Mouse (Mus musculus) lung, embryonic 14.5 days (tissue): ENCODE data around the gene Troap. TPM values are rescaled to one million over a fixed set of nuclear protein-coding genes. Genes with fewer than 3 reads are reported as not detected.
"Not testable (repeated sequence)": the region's sequence is repeated elsewhere in the genome, so short reads cannot be mapped to it uniquely, and the experiment has no call there.

Experiments used
- ATAC-seq: fragments of 200-750 bp; cut with Nextera tagmentation; 2 replicates; pipeline ENCODE4 v1.8.0; 2017; ENCODE audit warnings: mild to moderate bottlenecking, moderate TSS enrichment, moderate library complexity; ENCODE audit not compliant: insufficient read depth
- DNase-seq: peaks from one replicate; pipeline ENCODE4 v3.0.0-alpha.2; 2015
- H3K27ac ChIP-seq: fragments of 300-500 bp; sonication (generic); 2 replicates; pipeline ENCODE4 v1.5.1; 2014; ENCODE audit warnings: low read depth, mild to moderate bottlenecking, moderate library complexity
- H3K27me3 ChIP-seq: fragments of 300-500 bp; sonication (generic); 2 replicates; pipeline ENCODE4 v1.6.1; 2014; ENCODE audit warnings: low read length, control low read depth; ENCODE audit not compliant: insufficient read depth
- H3K36me3 ChIP-seq: fragments of 300-500 bp; sonication (generic); 2 replicates; pipeline ENCODE4 v1.6.1; 2014; ENCODE audit warnings: control low read depth; ENCODE audit not compliant: insufficient read depth
- H3K4me1 ChIP-seq: fragments of 300-500 bp; sonication (generic); 2 replicates; pipeline ENCODE4 v1.6.1; 2014; ENCODE audit warnings: antibody characterized with exemption, control low read depth; ENCODE audit not compliant: insufficient read depth
- H3K4me2 ChIP-seq: fragments of 300-500 bp; sonication (generic); 2 replicates; pipeline ENCODE4 v1.6.1; 2014; ENCODE audit warnings: mild to moderate bottlenecking
- H3K4me3 ChIP-seq: fragments of 300-500 bp; sonication (generic); 2 replicates; pipeline ENCODE4 v1.5.1; 2014; ENCODE audit warnings: low read depth, low read length
- H3K9ac ChIP-seq: fragments of 300-500 bp; sonication (generic); 2 replicates; pipeline ENCODE4 v1.6.1; 2014
- H3K9me3 ChIP-seq: fragments of 300-500 bp; sonication (generic); 2 replicates; pipeline ENCODE4 v1.6.1; 2016; ENCODE audit warnings: low read depth, low read length, control low read depth
- CTCF ChIP-seq: IDR thresholded peaks from 2 replicates; pipeline ENCODE4 v1.5.1; 2016; ENCODE audit warnings: antibody characterized with exemption, low read depth
- WGBS: fragments of 180-500 bp; shearing (Covaris S2); extraction: QIAGEN DNeasy Blood & Tissue Kit; methylation state at CpG from one replicate; pipeline ENCODE4 v1.1.7; 2014; 5-methylcytosine and 5-hydroxymethylcytosine counted together
- polyA plus RNA-seq: library from polyadenylated mRNA; unstranded; fragments of >200 nt; fragmentation: Nextera tagmentation; extraction: Ambion mirVana; gene quantifications from 2 replicates; pipeline ENCODE4 v1.2.1, GENCODE M21; 2014

Gene Troap
- polyA plus RNA-seq, 1 experiment from 2014 or later, result 35.1 TPM

DNA sequence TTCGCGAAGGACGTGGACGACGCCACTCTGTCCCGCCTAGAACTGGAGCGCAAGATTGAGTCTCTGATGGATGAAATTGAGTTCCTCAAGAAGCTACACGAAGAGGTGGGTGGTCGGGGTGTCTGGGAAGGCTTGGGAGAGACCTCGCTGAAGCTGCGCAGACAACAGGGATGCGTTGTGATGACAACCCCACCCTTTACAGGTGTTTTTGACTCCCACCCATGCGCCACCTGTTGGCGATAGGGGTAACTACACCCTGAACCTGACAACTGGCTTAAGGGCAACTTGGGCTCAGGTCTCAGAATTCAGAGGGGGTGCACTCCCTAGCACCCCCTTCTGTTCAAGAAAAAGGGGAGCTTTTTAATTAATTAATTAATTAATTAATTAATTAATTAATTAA is 18.0 kb upstream of the Troap start:
- Histone ChIP-seq H3K27me3 (peaks cover 62% of the 10 kb centered on the region), H3K9me3 (no peaks in the 10 kb centered on the region), H3K4me3 (peak overlapping the region; percentile 8; the same call in 1 of the 2 replicates), H3K4me2 (peak overlapping the region; percentile 63), H3K4me1 (0 out of 2 replicates have a peak, but pooled peaks cover 7% of the 10 kb centered on the region), H3K9ac (no peak overlapping the region), H3K36me3 (no peaks in the 10 kb centered on the region), H3K27ac (no peak overlapping the region)
- WGBS, result 6% methylated on average over 14 of the region's 14 CpGs
- ATAC-seq (no peak), DNase-seq (peak; percentile 55)
- peak; percentile 76 for TF ChIP-seq CTCF

DNA sequence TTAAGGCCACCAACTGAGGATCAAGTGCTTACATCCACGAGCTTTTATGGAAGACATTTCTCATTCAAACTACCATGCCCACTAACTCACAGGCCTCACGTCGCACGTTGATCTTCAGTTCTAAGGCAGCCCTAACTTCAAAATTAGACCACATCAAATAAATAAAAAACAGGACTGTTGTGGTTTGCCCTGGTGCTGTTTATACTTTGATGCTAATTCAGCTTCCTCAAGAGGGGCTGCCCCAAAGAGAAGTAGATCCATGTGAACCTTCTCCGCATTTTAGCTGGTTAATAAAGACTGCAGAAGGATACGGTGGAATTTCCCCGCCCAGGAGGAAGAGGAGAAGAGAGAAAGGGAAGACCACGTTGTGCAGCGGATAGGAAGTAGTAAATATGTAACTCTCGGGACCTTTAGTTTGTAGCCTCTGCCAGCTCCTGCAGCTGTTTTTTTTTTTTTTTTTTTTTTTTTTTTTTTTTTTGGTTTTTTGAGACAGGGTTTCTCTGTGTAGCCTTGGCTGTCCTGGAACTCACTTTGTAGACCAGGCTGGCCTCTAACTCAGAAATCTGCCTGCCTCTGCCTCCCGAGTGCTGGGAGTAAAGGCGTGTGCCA is 8.7 kb upstream of the Troap start:
- Histone ChIP-seq H3K4me2 (no peak overlapping the region), H3K9ac (no peak overlapping the region), H3K36me3 (no peaks in the 10 kb centered on the region), H3K9me3 (no peaks in the 10 kb centered on the region), H3K27me3 (no peaks in the 10 kb centered on the region), H3K4me3 (no peak overlapping the region), H3K27ac (no peak overlapping the region), H3K4me1 (no peaks in the 10 kb centered on the region)
- TF ChIP-seq CTCF, result no peak
- DNase-seq (no peak), ATAC-seq (no peak)
- 69% methylated on average over 12 of the region's 12 CpGs for WGBS

DNA sequence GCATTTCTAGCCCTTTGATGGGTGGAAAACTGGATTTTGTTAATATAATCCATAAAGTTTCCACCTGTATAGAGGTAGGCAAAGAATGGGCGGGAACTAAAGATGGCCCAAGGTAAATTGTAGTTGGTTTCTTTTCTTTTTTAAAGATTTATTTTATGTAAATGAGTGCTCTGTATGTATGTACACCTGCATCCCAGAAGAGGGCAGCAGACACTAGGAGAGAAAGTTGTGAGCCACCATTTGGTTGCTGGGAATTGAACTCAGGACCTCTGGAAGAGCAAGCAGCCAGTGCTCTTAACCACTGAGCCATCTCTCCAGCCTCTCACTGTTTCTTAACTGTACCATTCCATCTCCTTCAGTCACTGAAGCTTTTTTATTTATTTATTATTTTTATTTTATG is 2.4 kb upstream of the Troap start:
- no peak overlapping the region for H3K4me3 ChIP-seq
- WGBS, result 78% methylated on average over 1 of the region's 1 CpGs

DNA sequence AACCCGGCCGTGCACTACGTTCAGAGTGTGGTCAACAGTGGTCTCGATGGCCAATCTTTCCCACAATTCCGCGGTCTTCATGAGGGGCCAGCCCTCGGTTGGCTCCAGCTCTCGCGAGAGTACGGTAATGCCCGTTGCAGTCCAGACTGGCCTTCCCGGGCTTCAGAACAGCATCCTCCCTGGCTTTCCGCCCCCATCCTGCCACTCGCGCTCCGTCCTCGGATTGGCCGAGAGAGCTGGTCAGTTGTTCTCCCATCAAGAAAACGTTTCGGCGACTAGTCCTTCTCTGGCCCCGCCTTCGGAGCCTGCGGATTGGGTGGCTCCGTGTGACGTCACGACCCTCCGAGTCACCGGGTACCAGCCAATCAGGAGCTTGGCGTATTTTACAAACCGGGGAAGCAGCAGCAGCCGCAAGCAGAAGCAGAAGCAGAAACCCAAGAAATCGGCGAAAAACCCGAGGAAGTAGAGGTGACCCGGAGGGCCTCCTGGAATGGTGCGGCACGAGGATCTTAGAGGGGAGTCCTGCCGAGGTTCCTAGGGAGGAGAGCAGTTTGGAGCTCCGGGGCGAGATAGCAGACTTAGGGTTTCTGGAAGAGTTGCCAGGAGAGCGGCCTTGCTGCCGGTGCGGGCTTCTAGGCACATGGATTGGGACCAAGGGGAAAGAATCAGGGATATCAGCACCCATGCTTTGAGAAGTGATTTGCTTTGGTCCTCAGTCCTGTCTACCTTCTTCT is 392 bp downstream of the Troap start:
- no peak for TF ChIP-seq CTCF
- H3K4me3 ChIP-seq, result peak overlapping the region; percentile 53
- ATAC-seq (peak; percentile 99), DNase-seq (peak; percentile 100)
- WGBS, result under 1% methylated on average over 44 of the region's 44 CpGs
- H3K4me1 ChIP-seq, result peaks cover 6% of the 10 kb centered on the region
- H3K36me3 ChIP-seq, result peaks cover 29% of the 10 kb centered on the region
- H3K27ac ChIP-seq, result peak overlapping the region; percentile 97
- peak overlapping the region; percentile 87 for H3K4me2 ChIP-seq
- H3K27me3 ChIP-seq, result no peaks in the 10 kb centered on the region
- no peaks in the 10 kb centered on the region for H3K9me3 ChIP-seq
- H3K9ac ChIP-seq, result peak overlapping the region; percentile 77

More for the DNA sequence above, 2.4 kb upstream of the Troap start:
- TF ChIP-seq CTCF, result no peak; the same call in 1 of the 2 replicates
- H3K27me3 ChIP-seq, result no peaks in the 10 kb centered on the region
- H3K4me1 ChIP-seq, result peaks cover 6% of the 10 kb centered on the region
- H3K9ac ChIP-seq, result no peak overlapping the region
- ATAC-seq (no peak), DNase-seq (no peak)
- no peaks in the 10 kb centered on the region for H3K9me3 ChIP-seq
- peaks cover 6% of the 10 kb centered on the region for H3K36me3 ChIP-seq
- no peak overlapping the region for H3K27ac ChIP-seq
- H3K4me2 ChIP-seq, result no peak overlapping the region

DNA sequence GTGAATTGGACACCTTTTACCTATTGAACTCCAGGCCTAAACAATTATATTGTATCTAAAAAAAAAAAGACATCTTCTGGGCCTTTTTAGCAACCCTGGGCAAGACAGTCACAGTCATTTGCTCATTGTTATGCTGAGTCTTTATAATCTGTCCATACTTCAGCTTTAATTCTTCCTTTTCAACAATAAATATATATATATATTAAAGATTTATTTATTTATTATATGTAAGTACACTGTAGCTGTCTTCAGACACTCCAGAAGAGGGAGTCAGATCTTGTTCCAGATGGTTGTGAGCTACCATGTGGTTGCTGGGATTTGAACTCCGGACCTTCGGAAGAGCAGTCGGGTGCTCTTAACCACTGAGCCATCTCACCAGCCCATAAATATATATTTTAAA is 1.6 kb downstream of the Troap start:
- Histone ChIP-seq H3K4me2 (peak overlapping the region; percentile 87), H3K36me3 (peaks cover 41% of the 10 kb centered on the region), H3K4me3 (peak overlapping the region; percentile 53)
- H3K27ac ChIP-seq, H3K9me3 ChIP-seq, H3K27me3 ChIP-seq, DNase-seq, ATAC-seq, H3K9ac ChIP-seq, H3K4me1 ChIP-seq: not testable (repeated sequence)
- WGBS, result 98% methylated on average over 3 of the region's 3 CpGs

DNA sequence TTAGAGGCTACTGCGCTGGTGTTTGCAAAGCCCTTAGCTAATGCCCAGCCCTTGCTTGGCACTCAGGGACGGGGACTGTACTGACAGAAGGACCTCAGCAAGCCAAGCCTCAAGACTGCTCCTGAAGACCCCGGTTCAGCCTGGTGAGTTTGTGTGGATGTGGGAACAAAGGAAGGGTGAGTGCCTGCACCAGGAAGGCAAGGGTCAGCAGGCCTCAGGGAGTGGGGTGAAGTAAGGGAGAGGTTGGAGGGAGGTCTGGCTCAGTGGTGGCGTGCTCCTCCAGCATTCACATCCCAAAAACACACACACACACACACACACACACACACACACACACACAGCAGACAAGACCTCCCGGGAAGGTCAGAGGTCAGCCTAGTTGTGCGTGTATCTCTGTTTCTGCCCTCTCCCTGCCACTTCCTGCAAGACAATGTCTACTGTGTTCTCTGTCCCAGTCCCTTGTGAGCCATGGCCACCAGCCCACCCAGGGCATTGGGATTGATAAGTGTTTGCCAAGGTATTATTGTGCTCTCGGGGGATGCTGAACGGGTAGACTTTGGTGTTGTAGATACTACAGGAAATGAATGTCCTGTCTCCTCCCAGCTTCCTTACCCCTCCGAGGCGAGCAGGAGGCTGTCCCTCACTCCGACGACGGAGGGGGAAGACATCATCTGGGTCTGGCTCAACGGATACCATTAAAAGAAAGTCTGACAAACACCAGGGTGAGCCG is 4.0 kb downstream of the Troap start:
- Histone ChIP-seq H3K4me3 (no peak overlapping the region), H3K4me2 (no peak overlapping the region), H3K36me3 (peaks cover 62% of the 10 kb centered on the region), H3K9ac (no peak overlapping the region), H3K27ac (no peak overlapping the region), H3K9me3 (no peaks in the 10 kb centered on the region), H3K4me1 (peaks cover 6% of the 10 kb centered on the region), H3K27me3 (no peaks in the 10 kb centered on the region)
- WGBS, result 69% methylated on average over 15 of the region's 15 CpGs
- DNase-seq, result no peak
- no peak for ATAC-seq
- TF ChIP-seq CTCF, result no peak

DNA sequence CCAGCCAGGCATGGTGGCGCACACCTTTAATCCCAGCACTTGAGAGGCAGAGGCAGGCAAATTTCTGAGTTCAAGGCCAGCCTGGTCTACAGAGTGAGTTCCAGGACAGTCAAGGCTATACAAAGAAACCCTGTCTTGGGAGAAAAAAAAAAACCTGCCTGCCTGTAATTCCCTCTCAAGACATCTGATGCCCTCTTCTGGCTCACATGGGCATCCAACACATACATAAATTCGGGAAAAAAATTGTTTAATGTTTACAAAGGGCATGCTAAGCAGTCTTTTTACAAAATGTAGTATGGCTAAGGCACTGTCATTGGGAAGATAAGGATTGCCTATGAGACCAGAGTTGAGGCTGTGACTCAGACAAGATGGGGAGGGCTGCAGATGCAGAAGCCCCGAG is 5.4 kb downstream of the Troap start:
- TF ChIP-seq CTCF, result 0 out of 2 replicates have a peak, but pooled peaks have one; percentile 8
- ATAC-seq, result no peak
- H3K27me3 ChIP-seq, result peaks cover 12% of the 10 kb centered on the region; the same call in 1 of the 2 replicates
- no peak overlapping the region for H3K27ac ChIP-seq
- WGBS, result 74% methylated on average over 3 of the region's 3 CpGs
- H3K4me1 ChIP-seq, result peaks cover 6% of the 10 kb centered on the region
- H3K9ac ChIP-seq, result no peak overlapping the region
- H3K9me3 ChIP-seq, result no peaks in the 10 kb centered on the region
- no peak overlapping the region for H3K4me2 ChIP-seq
- peaks cover 62% of the 10 kb centered on the region for H3K36me3 ChIP-seq
- H3K4me3 ChIP-seq, result no peak overlapping the region
- DNase-seq, result no peak
